Mouse (Mus musculus) C2C12 (cell line): ENCODE results near the gene Hsd17b14. TPM values are rescaled to one million over a fixed set of nuclear protein-coding genes. Genes with fewer than 3 reads are reported as not detected.
"Not testable (repeated sequence)": the region's sequence is repeated elsewhere in the genome, so short reads cannot be mapped to it uniquely, and the experiment has no call there.

Source experiments
- H3K27me3 ChIP-seq: one replicate; pipeline ENCODE4 v1.6.1; 2011; ENCODE audit not compliant: control insufficient read depth, insufficient read depth, insufficient read length
- H3K36me3 ChIP-seq: one replicate; pipeline ENCODE4 v1.6.1; 2011; ENCODE audit not compliant: control insufficient read depth, insufficient read depth
- H3K4me3 ChIP-seq: one replicate; pipeline ENCODE4 v1.5.1; 2011; ENCODE audit warnings: mild to moderate bottlenecking, control low read depth; ENCODE audit not compliant: poor library complexity, insufficient read depth, severe bottlenecking
- H3K79me2 ChIP-seq: one replicate; pipeline ENCODE4 v1.6.1; 2011; ENCODE audit not compliant: control insufficient read depth, insufficient read depth
- H3K79me3 ChIP-seq: one replicate; pipeline ENCODE4 v1.6.1; 2011; ENCODE audit warnings: low read depth, control low read depth
- H3ac ChIP-seq: one replicate; pipeline ENCODE3; 2011; ENCODE audit warnings: low read depth; ENCODE audit not compliant: control insufficient read depth, insufficient read length
- CEBPB ChIP-seq: IDR thresholded peaks from one replicate; pipeline ENCODE4 v1.6.1; 2011; ENCODE audit warnings: low read depth, mild to moderate bottlenecking, control low read depth, moderate library complexity
- CTCF ChIP-seq: IDR thresholded peaks from one replicate; pipeline ENCODE4 v1.5.1; 2011; ENCODE audit not compliant: control insufficient read depth, insufficient read depth, insufficient read length
- FOSL1 ChIP-seq: IDR thresholded peaks from one replicate; pipeline ENCODE4 v1.8.0; 2011; ENCODE audit warnings: mild to moderate bottlenecking, low read length; ENCODE audit not compliant: poor library complexity, insufficient read depth, severe bottlenecking
- MAX ChIP-seq: IDR thresholded peaks from one replicate; pipeline ENCODE4 v1.6.1; 2011; ENCODE audit warnings: mild to moderate bottlenecking, control low read depth
- MYOD1 ChIP-seq: IDR thresholded peaks from one replicate; pipeline ENCODE4 v1.6.1; 2011; ENCODE audit warnings: low read depth; ENCODE audit not compliant: control insufficient read depth, insufficient read length
- MYOG ChIP-seq: IDR thresholded peaks from one replicate; pipeline ENCODE4 v1.6.1; 2011; ENCODE audit not compliant: control insufficient read depth, insufficient read length; ENCODE audit errors: extremely low read depth
- USF1 ChIP-seq: IDR thresholded peaks from one replicate; pipeline ENCODE4 v1.6.1; 2011; ENCODE audit warnings: low read depth, mild to moderate bottlenecking, control low read depth, moderate library complexity
- polyA plus RNA-seq: library from polyadenylated mRNA; unstranded; fragments of >200 nt; fragmentation: generic; extraction: Trizol; gene quantifications from one replicate; pipeline ENCODE4 v1.2.1, GENCODE M21; 2012; ENCODE audit warnings: missing spikeins

The Hsd17b14 gene
- polyA plus RNA-seq, 1 experiment, result 1.7 TPM

- Histone ChIP-seq H3K79me2 (peaks cover 19% of the 10 kb centered on the region), H3K27me3 (no peaks in the 10 kb centered on the region), H3K4me3 (peak within 1 kb of the TSS; percentile 75), H3ac (peak within 1 kb of the TSS; percentile 94), H3K79me3 (peaks cover 14% of the 10 kb centered on the region), H3K36me3 (peaks cover 21% of the 10 kb centered on the region)
- TF ChIP-seq FOSL1 (no peak), MYOD1 (no peak), CEBPB (no peak), MAX (no peak), MYOG (no peak), USF1 (no peak), CTCF (no peak)
Measured at GRCm38 (mm10) chr7:45525809-45526473, 28.8 kb upstream of the Hsd17b14 start, which contains the start of the genes Ppp1r15a and Plekha4. Gene Ppp1r15a (minus strand): TSS chr7:45526268. Gene Plekha4 (plus strand): TSS chr7:45526330.

GRCm38 (mm10) chr7:45526474-45527120 lies 28.1 kb upstream of the Hsd17b14 start:
- peak overlapping the region; percentile 75 for H3K4me3 ChIP-seq
- H3K79me2 ChIP-seq, result peaks cover 19% of the 10 kb centered on the region
- H3K36me3 ChIP-seq, result peaks cover 21% of the 10 kb centered on the region
- no peak overlapping the region for H3ac ChIP-seq
- H3K79me3 ChIP-seq, result peaks cover 14% of the 10 kb centered on the region
- TF ChIP-seq MYOG (no peak), CEBPB (no peak), USF1 (no peak), MYOD1 (no peak), MAX (no peak), CTCF (no peak), FOSL1 (no peak)
- H3K27me3 ChIP-seq, result no peaks in the 10 kb centered on the region

- Histone ChIP-seq H3K79me2 (peaks cover 19% of the 10 kb centered on the region), H3K79me3 (peaks cover 14% of the 10 kb centered on the region), H3K36me3 (peaks cover 20% of the 10 kb centered on the region)
- not testable (repeated sequence) for H3K27me3 ChIP-seq, H3ac ChIP-seq, H3K4me3 ChIP-seq
Measured at GRCm38 (mm10) chr7:45527169-45527568, 27.5 kb upstream of the Hsd17b14 start.

- H3K27me3 ChIP-seq, result no peaks in the 10 kb centered on the region
- H3K79me2 ChIP-seq, result peaks cover 16% of the 10 kb centered on the region
- H3K79me3 ChIP-seq, result peaks cover 12% of the 10 kb centered on the region
- no peak overlapping the region for H3ac ChIP-seq
- no peak overlapping the region for H3K4me3 ChIP-seq
- peaks cover 1% of the 10 kb centered on the region for H3K36me3 ChIP-seq
- TF ChIP-seq USF1 (no peak), CTCF (no peak), FOSL1 (no peak)
Measured at GRCm38 (mm10) chr7:45529461-45529860, 25.2 kb upstream of the Hsd17b14 start.

- no peak overlapping the region for H3ac ChIP-seq
- no peak for TF ChIP-seq MAX
Measured at GRCm38 (mm10) chr7:45530643-45531042, 24.1 kb upstream of the Hsd17b14 start.

GRCm38 (mm10) chr7:45535676-45536075 lies 19.0 kb upstream of the Hsd17b14 start:
- TF ChIP-seq FOSL1, result no peak
- no peak for TF ChIP-seq MYOD1
- TF ChIP-seq CEBPB, result no peak
- no peak for TF ChIP-seq USF1
- no peak for TF ChIP-seq MAX
- no peak for TF ChIP-seq MYOG
- Histone ChIP-seq H3K79me2 (no peaks in the 10 kb centered on the region), H3K27me3 (no peaks in the 10 kb centered on the region), H3K4me3 (no peak overlapping the region), H3K36me3 (no peaks in the 10 kb centered on the region), H3ac (no peak overlapping the region), H3K79me3 (no peaks in the 10 kb centered on the region)

More at GRCm38 (mm10) chr7:45530643-45531042, 24.1 kb upstream of the Hsd17b14 start:
- Histone ChIP-seq H3K27me3 (no peaks in the 10 kb centered on the region), H3K36me3 (no peaks in the 10 kb centered on the region), H3K4me3 (no peak overlapping the region), H3K79me2 (peaks cover 4% of the 10 kb centered on the region), H3K79me3 (peaks cover 1% of the 10 kb centered on the region)
